Mouse (Mus musculus) granulocyte monocyte progenitor cell, adult 5-6 weeks (primary cell): ENCODE data around the gene Akap9. TPM values are rescaled to one million over a fixed set of nuclear protein-coding genes. Genes with fewer than 3 reads are reported as not detected.
"Not testable (repeated sequence)": the region's sequence is repeated elsewhere in the genome, so short reads cannot be mapped to it uniquely, and the experiment has no call there.

Experiments used
- ATAC-seq: replicated peaks from 2 replicates; pipeline ENCODE4 v1.8.0; 2016; ENCODE audit warnings: mild to moderate bottlenecking, moderate TSS enrichment, inconsistent platforms; ENCODE audit not compliant: poor library complexity, severe bottlenecking
- total RNA-seq, 2 experiments: library from RNA; stranded (forward) in 1 of 2; stranded (reverse) in 1 of 2; fragments of 200-712, 200-1000 nt in 1 of 2; fragments of >200 nt in 1 of 2; fragmentation: Nextera tagmentation in 1 of 2; gene quantifications; 2 replicates each; pipeline ENCODE4 v1.2.3; 2014 to 2017

Gene Akap9
- total RNA-seq, 2 experiments from 2014 or later: 39.3 to 75.7 TPM

- ATAC-seq: peak; percentile 82
These were observed 40.6 kb downstream of the Akap9 start for GRCm38 (mm10) chr5:3968415-3968814.

- ATAC-seq: peak; percentile 82
These were observed 41.3 kb downstream of the Akap9 start for GRCm38 (mm10) chr5:3969114-3969513.

GRCm38 (mm10) chr5:3970936-3971335 is 43.1 kb downstream of the Akap9 start:
- no peak for ATAC-seq

GRCm38 (mm10) chr5:3973764-3974163 is 45.9 kb downstream of the Akap9 start:
- peak; percentile 53 for ATAC-seq

GRCm38 (mm10) chr5:3974896-3975295 is 47.0 kb downstream of the Akap9 start:
- no peak for ATAC-seq

GRCm38 (mm10) chr5:3976111-3976510 is 48.3 kb downstream of the Akap9 start:
- no peak for ATAC-seq

GRCm38 (mm10) chr5:3977904-3978303 is 50.0 kb downstream of the Akap9 start:
- ATAC-seq: no peak

GRCm38 (mm10) chr5:3989608-3990007 is 61.8 kb downstream of the Akap9 start:
- no peak for ATAC-seq

- no peak for ATAC-seq
These were observed 62.6 kb downstream of the Akap9 start for GRCm38 (mm10) chr5:3990499-3990898.

GRCm38 (mm10) chr5:4004531-4005469 is 76.9 kb downstream of the Akap9 start:
- no peak for ATAC-seq

- ATAC-seq: no peak
These were observed 78.8 kb downstream of the Akap9 start for GRCm38 (mm10) chr5:4006606-4007005.

- no peak; the same call in 1 of the 2 replicates for ATAC-seq
These were observed 80.4 kb downstream of the Akap9 start for GRCm38 (mm10) chr5:4008266-4008665.

- no peak for ATAC-seq
These were observed 81.7 kb downstream of the Akap9 start for GRCm38 (mm10) chr5:4009540-4009939.

GRCm38 (mm10) chr5:4017646-4018045 is 89.8 kb downstream of the Akap9 start:
- not testable (repeated sequence) for ATAC-seq

- no peak for ATAC-seq
These were observed 91.5 kb downstream of the Akap9 start for GRCm38 (mm10) chr5:4019377-4019776.

GRCm38 (mm10) chr5:4020018-4020417 is 92.2 kb downstream of the Akap9 start:
- ATAC-seq: no peak

GRCm38 (mm10) chr5:4023186-4023585 is 95.3 kb downstream of the Akap9 start:
- no peak for ATAC-seq

GRCm38 (mm10) chr5:4023742-4024681 is 96.2 kb downstream of the Akap9 start:
- no peak for ATAC-seq

GRCm38 (mm10) chr5:4024727-4025126 is 96.9 kb downstream of the Akap9 start:
- no peak for ATAC-seq

GRCm38 (mm10) chr5:4026336-4026735 is 98.5 kb downstream of the Akap9 start:
- not testable (repeated sequence) for ATAC-seq
